Mouse (Mus musculus) lung, embryonic 15.5 days (tissue): ENCODE results near the gene Usp46. TPM values are rescaled to one million over a fixed set of nuclear protein-coding genes. Genes with fewer than 3 reads are reported as not detected.

Experiments
- ATAC-seq: fragments of 200-750 bp; cut with Nextera tagmentation; 2 replicates; pipeline ENCODE4 v1.8.0; 2017; ENCODE audit warnings: moderate number of reproducible peaks, borderline replicate concordance; ENCODE audit not compliant: low FRiP score, low TSS enrichment; ENCODE audit errors: extremely low read depth
- H3K27ac ChIP-seq: fragments of 300-500 bp; sonication (generic); 2 replicates; pipeline ENCODE4 v1.5.1; 2015; ENCODE audit warnings: moderate library complexity, mild to moderate bottlenecking, inconsistent platforms
- H3K27me3 ChIP-seq: fragments of 300-500 bp; sonication (generic); 2 replicates; pipeline ENCODE4 v1.6.1; 2015; ENCODE audit warnings: inconsistent platforms
- H3K36me3 ChIP-seq: fragments of 300-500 bp; sonication (generic); 2 replicates; pipeline ENCODE4 v1.6.1; 2015; ENCODE audit warnings: inconsistent platforms
- H3K4me1 ChIP-seq: fragments of 300-500 bp; sonication (generic); 2 replicates; pipeline ENCODE4 v1.6.1; 2015; ENCODE audit warnings: inconsistent platforms
- H3K4me2 ChIP-seq: fragments of 300-500 bp; sonication (generic); 2 replicates; pipeline ENCODE4 v1.6.1; 2015; ENCODE audit warnings: inconsistent platforms, mild to moderate bottlenecking, moderate library complexity
- H3K4me3 ChIP-seq: fragments of 300-500 bp; sonication (generic); 2 replicates; pipeline ENCODE4 v1.5.1; 2015; ENCODE audit warnings: mild to moderate bottlenecking, inconsistent platforms
- H3K9ac ChIP-seq: fragments of 300-500 bp; sonication (generic); 2 replicates; pipeline ENCODE4 v1.6.1; 2015; ENCODE audit warnings: inconsistent platforms
- H3K9me3 ChIP-seq: fragments of 300-500 bp; sonication (generic); 2 replicates; pipeline ENCODE4 v1.6.1; 2016; ENCODE audit warnings: inconsistent platforms
- WGBS: fragments of 180-500 bp; shearing (Covaris S2); methylation state at CpG from one replicate; pipeline ENCODE4 v1.1.7; 2015; 5-methylcytosine and 5-hydroxymethylcytosine counted together
- polyA plus RNA-seq: library from polyadenylated mRNA; unstranded; fragments of >200 nt; fragmentation: Nextera tagmentation; extraction: Ambion mirVana; gene quantifications from 2 replicates; pipeline ENCODE4 v1.2.1, GENCODE M21; 2015

Usp46 gene
- polyA plus RNA-seq, 1 experiment from 2014 or later: 46.4 TPM

- Histone ChIP-seq H3K4me3 (no peak overlapping the region), H3K27ac (0 out of 2 replicates have a peak overlapping the region, but pooled peaks have one; percentile 5), H3K36me3 (no peaks in the 10 kb centered on the region), H3K4me1 (peaks cover 37% of the 10 kb centered on the region), H3K27me3 (no peaks in the 10 kb centered on the region), H3K9ac (no peak overlapping the region), H3K9me3 (no peaks in the 10 kb centered on the region), H3K4me2 (no peak overlapping the region)
- 52% methylated on average over 16 of the region's 16 CpGs for WGBS
- ATAC-seq: no peak
Observed at GRCm38 (mm10) chr5:74048846-74049495, 19.3 kb downstream of the Usp46 start.

GRCm38 (mm10) chr5:74044591-74044990 is 23.6 kb downstream of the Usp46 start:
- no peaks in the 10 kb centered on the region for H3K36me3 ChIP-seq
- ATAC-seq: no peak
- peaks cover 28% of the 10 kb centered on the region for H3K4me1 ChIP-seq
- H3K4me2 ChIP-seq: no peak overlapping the region
- no peaks in the 10 kb centered on the region for H3K27me3 ChIP-seq
- no peak overlapping the region for H3K4me3 ChIP-seq
- H3K9ac ChIP-seq: no peak overlapping the region
- no peaks in the 10 kb centered on the region for H3K9me3 ChIP-seq
- WGBS: 67% methylated on average over 7 of the region's 7 CpGs
- H3K27ac ChIP-seq: no peak overlapping the region

- no peak overlapping the region for H3K9ac ChIP-seq
- ATAC-seq: no peak
Observed at GRCm38 (mm10) chr5:74042796-74043340, 25.4 kb downstream of the Usp46 start.

GRCm38 (mm10) chr5:74040541-74040940 is 27.7 kb downstream of the Usp46 start:
- 87% methylated on average over 4 of the region's 4 CpGs for WGBS
- Histone ChIP-seq H3K27me3 (no peaks in the 10 kb centered on the region), H3K36me3 (0 out of 2 replicates have a peak, but pooled peaks cover 6% of the 10 kb centered on the region), H3K27ac (no peak overlapping the region), H3K4me1 (peaks cover 18% of the 10 kb centered on the region), H3K4me2 (no peak overlapping the region), H3K4me3 (no peak overlapping the region), H3K9ac (no peak overlapping the region), H3K9me3 (no peaks in the 10 kb centered on the region)
- no peak for ATAC-seq

More at GRCm38 (mm10) chr5:74042796-74043340, 25.4 kb downstream of the Usp46 start:
- no peaks in the 10 kb centered on the region for H3K36me3 ChIP-seq
- no peak overlapping the region for H3K4me2 ChIP-seq
- H3K27me3 ChIP-seq: no peaks in the 10 kb centered on the region
- H3K9me3 ChIP-seq: no peaks in the 10 kb centered on the region
- 54% methylated on average over 6 of the region's 6 CpGs for WGBS
- no peak overlapping the region for H3K27ac ChIP-seq
- no peak overlapping the region for H3K4me3 ChIP-seq
- peaks cover 20% of the 10 kb centered on the region for H3K4me1 ChIP-seq

GRCm38 (mm10) chr5:74035454-74035853 is 32.8 kb downstream of the Usp46 start:
- H3K27ac ChIP-seq: no peak overlapping the region
- peaks cover 19% of the 10 kb centered on the region for H3K36me3 ChIP-seq
- H3K4me1 ChIP-seq: peaks cover 8% of the 10 kb centered on the region
- no peaks in the 10 kb centered on the region for H3K27me3 ChIP-seq
- no peak overlapping the region for H3K9ac ChIP-seq
- ATAC-seq: no peak
- H3K4me2 ChIP-seq: no peak overlapping the region
- WGBS: 74% methylated on average over 2 of the region's 2 CpGs
- no peak overlapping the region for H3K4me3 ChIP-seq
- no peaks in the 10 kb centered on the region for H3K9me3 ChIP-seq

DNA sequence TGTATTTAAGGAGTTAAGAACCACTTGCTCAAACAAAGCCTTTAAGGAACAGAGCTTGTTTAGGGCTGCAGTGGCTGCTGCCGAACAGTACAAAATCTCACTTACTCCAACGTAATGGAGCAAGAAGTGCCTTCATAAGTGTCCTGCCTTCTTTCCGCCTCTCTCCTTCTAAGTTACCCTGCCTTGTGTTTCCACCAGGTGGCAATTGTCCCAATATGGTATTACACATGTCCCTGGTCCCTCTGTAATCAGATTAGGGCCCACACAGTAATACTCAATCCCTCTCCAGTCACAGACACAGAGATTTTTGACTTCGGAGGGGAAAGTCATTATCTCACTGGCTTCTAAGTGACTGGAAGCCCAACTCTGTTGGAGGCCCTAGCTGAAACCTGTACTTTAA is 34.1 kb downstream of the Usp46 start:
- no peak overlapping the region for H3K9ac ChIP-seq
- no peaks in the 10 kb centered on the region for H3K9me3 ChIP-seq
- no peak overlapping the region for H3K27ac ChIP-seq
- no peak overlapping the region for H3K4me3 ChIP-seq
- H3K36me3 ChIP-seq: peaks cover 19% of the 10 kb centered on the region
- no peak for ATAC-seq
- no peak overlapping the region for H3K4me2 ChIP-seq
- H3K27me3 ChIP-seq: no peaks in the 10 kb centered on the region
- 70% methylated on average over 4 of the region's 4 CpGs for WGBS
- peaks cover 16% of the 10 kb centered on the region for H3K4me1 ChIP-seq

DNA sequence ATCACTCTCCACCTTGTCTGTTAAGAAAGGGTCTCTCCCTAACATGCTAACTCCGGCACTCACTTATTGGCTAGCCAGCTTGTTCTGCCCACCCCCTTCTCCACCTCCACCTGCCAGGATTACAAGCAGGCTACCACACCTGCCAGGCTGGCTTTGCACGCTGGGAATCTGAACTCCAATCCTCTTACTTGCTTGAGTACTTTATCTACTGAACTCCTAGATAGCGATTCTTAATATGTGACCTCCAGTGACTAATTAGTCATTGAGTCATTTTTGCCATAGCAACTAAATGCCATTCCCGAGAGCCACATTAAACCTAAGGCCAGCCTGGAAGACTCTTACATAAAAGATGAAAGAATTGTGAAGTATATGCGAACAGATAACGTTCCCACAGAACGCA is 38.4 kb downstream of the Usp46 start:
- 30% methylated on average over 7 of the region's 7 CpGs for WGBS
- ATAC-seq: no peak
- no peak overlapping the region for H3K27ac ChIP-seq
- peaks cover 33% of the 10 kb centered on the region for H3K36me3 ChIP-seq
- no peak overlapping the region for H3K9ac ChIP-seq
- H3K4me3 ChIP-seq: no peak overlapping the region
- no peak overlapping the region for H3K4me2 ChIP-seq
- H3K9me3 ChIP-seq: no peaks in the 10 kb centered on the region
- peaks cover 16% of the 10 kb centered on the region for H3K4me1 ChIP-seq
- no peaks in the 10 kb centered on the region for H3K27me3 ChIP-seq

DNA sequence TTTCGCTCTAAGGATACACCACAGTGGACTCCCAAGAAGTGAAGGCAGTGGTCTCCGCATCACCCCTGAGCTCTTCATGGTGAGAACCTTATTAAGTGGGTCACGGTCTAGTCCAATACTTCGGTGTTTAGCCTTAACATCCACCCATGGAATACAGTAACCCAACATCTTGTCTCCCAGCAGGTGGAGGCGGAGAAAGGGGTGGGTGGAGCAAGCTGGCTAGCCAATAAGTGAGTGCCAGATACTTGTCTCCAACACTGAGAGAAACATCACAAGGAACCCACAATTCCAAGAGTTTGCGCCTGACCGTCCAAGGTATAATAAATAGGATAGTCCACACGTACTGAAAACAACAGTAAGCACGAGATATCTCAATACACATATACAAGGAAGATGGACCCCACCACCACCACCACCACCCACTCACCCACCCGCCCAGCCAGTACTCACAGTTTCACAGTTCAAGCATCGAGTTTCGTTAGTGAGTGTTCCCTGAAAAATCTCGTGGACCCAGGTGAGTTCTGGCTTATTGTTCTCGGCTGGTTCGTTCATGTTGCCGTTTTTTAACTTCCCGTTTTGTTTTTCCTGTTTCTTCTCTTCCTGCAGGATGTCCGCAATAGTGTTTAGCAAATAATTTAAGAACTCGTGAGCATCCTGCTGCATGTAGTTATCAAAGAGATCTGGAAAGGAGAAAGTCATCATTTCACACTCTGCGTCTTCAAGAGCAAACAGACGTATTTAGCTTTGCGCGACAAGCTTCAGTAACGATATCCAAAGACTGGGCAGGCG is 39.3 kb downstream of the Usp46 start:
- H3K9me3 ChIP-seq: no peaks in the 10 kb centered on the region
- no peak overlapping the region for H3K4me2 ChIP-seq
- H3K27ac ChIP-seq: no peak overlapping the region
- no peaks in the 10 kb centered on the region for H3K27me3 ChIP-seq
- no peak overlapping the region for H3K4me3 ChIP-seq
- H3K4me1 ChIP-seq: peaks cover 16% of the 10 kb centered on the region
- no peak overlapping the region for H3K9ac ChIP-seq
- no peak for ATAC-seq
- WGBS: 78% methylated on average over 25 of the region's 25 CpGs
- peaks cover 37% of the 10 kb centered on the region for H3K36me3 ChIP-seq

- ATAC-seq: no peak
- no peaks in the 10 kb centered on the region for H3K9me3 ChIP-seq
- no peak overlapping the region for H3K4me3 ChIP-seq
- no peak overlapping the region for H3K9ac ChIP-seq
- H3K36me3 ChIP-seq: peaks cover 37% of the 10 kb centered on the region
- H3K27me3 ChIP-seq: no peaks in the 10 kb centered on the region
- 64% methylated on average over 2 of the region's 2 CpGs for WGBS
- H3K4me1 ChIP-seq: peaks cover 16% of the 10 kb centered on the region
- no peak overlapping the region for H3K4me2 ChIP-seq
- H3K27ac ChIP-seq: no peak overlapping the region
Observed at GRCm38 (mm10) chr5:74028221-74028620, 40.0 kb downstream of the Usp46 start.

DNA sequence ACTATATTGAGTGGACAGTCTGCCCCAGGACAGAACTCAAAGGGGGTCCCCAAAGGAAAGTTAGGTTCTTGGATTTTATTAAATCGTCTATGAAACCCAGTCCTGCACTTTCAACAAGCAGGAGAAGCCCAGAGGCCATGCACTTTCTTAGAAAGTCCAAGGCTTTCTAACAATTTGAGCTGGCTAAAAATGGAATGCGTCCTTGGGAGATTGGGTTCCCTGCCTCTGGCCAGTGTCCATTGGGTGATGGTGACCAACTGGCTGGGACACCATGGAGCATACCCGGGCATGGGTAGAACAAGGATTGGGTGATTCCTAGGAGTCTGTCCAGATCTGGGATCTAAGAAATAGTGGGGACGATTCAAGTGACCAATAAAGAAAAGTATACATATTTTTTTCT is 47.7 kb downstream of the Usp46 start:
- H3K9me3 ChIP-seq: 0 out of 2 replicates have a peak, but pooled peaks cover 6% of the 10 kb centered on the region
- H3K36me3 ChIP-seq: peaks cover 48% of the 10 kb centered on the region
- no peak overlapping the region for H3K4me3 ChIP-seq
- WGBS: 92% methylated on average over 4 of the region's 4 CpGs
- no peaks in the 10 kb centered on the region for H3K27me3 ChIP-seq
- H3K9ac ChIP-seq: no peak overlapping the region
- no peak for ATAC-seq
- H3K4me2 ChIP-seq: no peak overlapping the region
- no peak overlapping the region for H3K27ac ChIP-seq
- H3K4me1 ChIP-seq: 0 out of 2 replicates have a peak, but pooled peaks cover 2% of the 10 kb centered on the region

DNA sequence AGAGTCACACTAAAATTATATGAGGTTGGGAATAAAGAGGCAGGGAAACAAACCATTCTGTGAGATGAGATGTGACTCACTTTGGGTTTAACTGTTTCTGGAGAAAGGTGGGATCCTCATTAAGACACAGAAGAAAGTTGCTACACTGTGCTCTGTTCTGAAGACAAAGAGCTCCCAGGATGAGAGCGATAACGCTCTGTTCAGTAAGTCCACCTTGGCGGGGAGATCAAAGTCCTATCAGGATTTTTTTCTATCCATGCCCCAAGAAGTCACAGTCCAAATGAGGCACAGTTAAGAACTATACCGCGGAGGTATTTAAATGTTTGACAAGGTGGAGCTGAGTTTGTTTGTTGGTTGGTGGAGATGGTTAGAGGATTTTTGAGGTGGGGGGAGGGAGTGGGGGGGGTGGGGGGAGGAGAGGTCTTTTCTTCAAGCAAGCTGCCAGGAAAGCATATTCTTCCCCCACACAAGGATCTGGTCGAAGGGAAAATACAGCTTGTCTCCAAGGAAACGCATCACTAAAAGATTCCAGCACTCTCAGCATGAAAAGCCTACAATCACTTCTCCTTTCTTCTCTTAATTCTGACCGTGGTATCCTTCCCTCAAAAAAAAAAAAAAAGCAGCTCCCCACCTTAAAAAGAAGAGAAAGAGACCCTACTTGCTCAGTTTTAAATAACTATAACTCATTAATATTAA is 49.2 kb downstream of the Usp46 start:
- Histone ChIP-seq H3K4me2 (no peak overlapping the region), H3K9me3 (0 out of 2 replicates have a peak, but pooled peaks cover 6% of the 10 kb centered on the region), H3K27me3 (no peaks in the 10 kb centered on the region), H3K4me3 (no peak overlapping the region), H3K27ac (no peak overlapping the region), H3K9ac (no peak overlapping the region), H3K36me3 (peaks cover 52% of the 10 kb centered on the region), H3K4me1 (0 out of 2 replicates have a peak, but pooled peaks cover 2% of the 10 kb centered on the region)
- ATAC-seq: no peak
- 86% methylated on average over 8 of the region's 8 CpGs for WGBS
